8 mouse cellular contexts compared by ENCODE assay signal in the genomic region with DNA sequence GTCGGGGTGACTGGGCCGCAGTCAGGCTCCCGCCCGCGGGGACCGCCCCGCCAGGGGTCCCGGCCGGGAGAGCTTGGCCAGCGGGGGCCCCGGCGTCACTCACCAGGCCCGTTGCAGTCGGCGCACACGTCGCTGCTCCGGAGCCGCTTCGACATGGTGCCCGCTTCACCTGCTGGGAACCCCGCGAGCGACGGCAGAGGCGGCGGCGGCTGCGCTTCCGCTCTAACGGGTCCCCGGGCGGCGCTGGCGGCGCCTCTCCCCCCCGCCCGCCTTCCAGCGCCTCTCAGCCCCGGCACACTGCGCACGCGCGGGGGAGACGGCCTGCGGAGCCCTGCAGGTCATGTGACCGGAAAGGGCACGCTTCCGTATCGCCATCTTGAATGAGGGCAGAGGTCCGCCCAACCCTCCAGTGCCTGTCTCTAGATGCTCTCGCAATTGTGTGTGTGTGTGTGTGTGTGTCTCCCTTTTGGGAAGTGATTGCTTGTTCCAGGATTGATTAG. TPM values are rescaled to one million over a fixed set of nuclear protein-coding genes. Genes with fewer than 3 reads are reported as not detected.
DNase-seq lines count a peak whose midpoint lies in the region; ATAC-seq and TF ChIP-seq lines count a peak whose summit lies in the region.

No protein-coding gene starts in this region.

- intact Hi-C loops in gastrocnemius, adult 2 months (cut with DNase I), result loop anchor here (5.0 kb wide), 2 partner anchors 34 to 36 kb away; no protein-coding TSS in a partner anchor
- intact Hi-C loops in left cerebral cortex, adult 2 months (cut with DNase I), result loop anchor here (1.0 kb wide), 1 partner anchor 66 kb away; a partner anchor contains a TSS

- no peaks in the 10 kb centered on the region for H3K36me3 ChIP-seq in hindbrain, postnatal 0 days (ENCODE audit: insufficient read depth, low read length)

- TF ChIP-seq CTCF in gastrocnemius, adult 2 months (IDR thresholded peaks at IDR 0.05), result no peak
- no peak for TF ChIP-seq CTCF in hindbrain, postnatal 0 days (IDR thresholded peaks at IDR 0.05; ENCODE audit: low read depth)
- TF ChIP-seq CTCF in left cerebral cortex, adult 2 months (IDR thresholded peaks at IDR 0.05), result no peak

- H3K4me1 ChIP-seq in hindbrain, postnatal 0 days (ENCODE audit: insufficient read depth, low read length), result peaks cover 19% of the 10 kb centered on the region

- peak overlapping the region; percentile 99 for H3K4me3 ChIP-seq in gastrocnemius, adult 2 months
- H3K4me3 ChIP-seq in hindbrain, postnatal 0 days (ENCODE audit: low read length), result peak overlapping the region; percentile 99
- peak overlapping the region; percentile 96 for H3K4me3 ChIP-seq in left cerebral cortex, adult 2 months

- H3K27me3 ChIP-seq in hindbrain, postnatal 0 days (ENCODE audit: insufficient read depth, low read length), result no peaks in the 10 kb centered on the region

- WGBS in hindbrain, postnatal 0 days, result under 1% methylated on average over 45 of the region's 52 CpGs

- ATAC-seq in common myeloid progenitor, adult 5-6 weeks (replicated peaks; ENCODE audit: low read depth, poor library complexity, severe bottlenecking), result peak; percentile 63
- peak; percentile 86 for ATAC-seq in hindbrain, postnatal 0 days
- peak; percentile 62 for ATAC-seq in megakaryocyte, adult 5-6 weeks (ENCODE audit: poor library complexity, severe bottlenecking)

- H3K9me3 ChIP-seq in hindbrain, postnatal 0 days (ENCODE audit: low read length), result no peaks in the 10 kb centered on the region

- DNase-seq in ZHBTc4 (ENCODE audit: low read depth, low spot score), result peak; percentile 100
- peak; percentile 99 for DNase-seq in gastrocnemius, adult 2 months
- peak; percentile 99 for DNase-seq in hindbrain, postnatal 0 days (ENCODE audit: low spot score)
- DNase-seq in left cerebral cortex, adult 2 months (ENCODE audit: extremely low spot score in 1 of 2, low spot score in 2 of 2), result peak; percentile 96
- DNase-seq in right cerebral cortex, adult 2 months (ENCODE audit: low spot score in 2 of 2), result peak; percentile 95 to 96
- peak; percentile 97 for DNase-seq in urinary bladder, postnatal 14 days (ENCODE audit: low spot score)

- H3K4me2 ChIP-seq in hindbrain, postnatal 0 days (ENCODE audit: low read depth, low read length), result peak overlapping the region; percentile 75

- H3K27ac ChIP-seq in gastrocnemius, adult 2 months, result peak overlapping the region; percentile 99
- peak overlapping the region; percentile 99 for H3K27ac ChIP-seq in hindbrain, postnatal 0 days
- H3K27ac ChIP-seq in left cerebral cortex, adult 2 months, result peak overlapping the region; percentile 100

- peak overlapping the region; percentile 98 for H3K9ac ChIP-seq in hindbrain, postnatal 0 days (replicated peaks; ENCODE audit: low read length)

RNA-seq across cellular contexts. Expression of a gene that starts 1.2 kb away (rescaled TPM):
- total RNA-seq in common myeloid progenitor, adult 5-6 weeks (2017), result 365 and 466 TPM in 2 replicates
- 10 to 100 TPM; 15.4 to 19.6 TPM for total RNA-seq in gastrocnemius, adult 2 months (2021)
- total RNA-seq in hindbrain, postnatal 0 days (2014; rRNA removed), result 44.7 and 55.1 TPM in 2 replicates
- polyA plus RNA-seq in hindbrain, postnatal 0 days (2015; fragmentation: Nextera tagmentation; extraction: Ambion mirVana), result 30.7 and 31.4 TPM in 2 replicates
- total RNA-seq in left cerebral cortex, adult 2 months (2021), result 10 to 100 TPM; 31.0 to 38.8 TPM
- 169 and 170 TPM in 2 replicates for total RNA-seq in megakaryocyte, adult 5-6 weeks (2015)
- total RNA-seq in megakaryocyte, adult 5-6 weeks (2017), result 204 and 225 TPM in 2 replicates

RNA-seq across cellular contexts. Expression of a gene that starts 2.1 kb away (rescaled TPM):
- total RNA-seq in common myeloid progenitor, adult 5-6 weeks (2017), result 80.9 and 86.3 TPM in 2 replicates
- 10 to 100 TPM; 17.3 to 20.1 TPM for total RNA-seq in gastrocnemius, adult 2 months (2021)
- total RNA-seq in hindbrain, postnatal 0 days (2014; rRNA removed), result 41.2 and 43.5 TPM in 2 replicates
- polyA plus RNA-seq in hindbrain, postnatal 0 days (2015; fragmentation: Nextera tagmentation; extraction: Ambion mirVana), result 34.4 and 36.4 TPM in 2 replicates
- total RNA-seq in left cerebral cortex, adult 2 months (2021), result 10 to 100 TPM; 42.7 to 43.7 TPM
- total RNA-seq in megakaryocyte, adult 5-6 weeks (2015), result 93.8 and 97.0 TPM in 2 replicates
- 87.1 and 107 TPM in 2 replicates for total RNA-seq in megakaryocyte, adult 5-6 weeks (2017)

RNA-seq across cellular contexts. Expression of a gene that starts 50.0 kb away (rescaled TPM):
- total RNA-seq in common myeloid progenitor, adult 5-6 weeks (2017), result 59.4 and 74.8 TPM in 2 replicates
- 1 to 10 TPM; 3.9 to 4.6 TPM for total RNA-seq in gastrocnemius, adult 2 months (2021)
- total RNA-seq in hindbrain, postnatal 0 days (2014; rRNA removed), result 250 and 316 TPM in 2 replicates
- 354 and 366 TPM in 2 replicates for polyA plus RNA-seq in hindbrain, postnatal 0 days (2015; fragmentation: Nextera tagmentation; extraction: Ambion mirVana)
- 100 to 1,000 TPM; 144 to 161 TPM for total RNA-seq in left cerebral cortex, adult 2 months (2021)
- 30.6 and 45.3 TPM in 2 replicates for total RNA-seq in megakaryocyte, adult 5-6 weeks (2015)
- total RNA-seq in megakaryocyte, adult 5-6 weeks (2017), result 19.1 and 24.0 TPM in 2 replicates

Comparison
In these comparisons a context has a peak if more than half of its experiments do, and no peak if none do; other contexts are left out.
1. Peak in every context shown above with its lines: DNase-seq, ATAC-seq, H3K4me3 ChIP-seq and H3K27ac ChIP-seq.